Mouse (Mus musculus): Measurements from ENCODE around the gene A130010J15Rik.

- TF ChIP-seq CTCF (IDR thresholded peaks at IDR 0.05; ENCODE audit: low read depth) (no peak), EP300 (IDR thresholded peaks at IDR 0.05; ENCODE audit: low read depth) (no peak)
Measured at GRCm38 (mm10) chr1:193181104-193181503, 13.3 kb downstream of the A130010J15Rik start.
